Mouse (Mus musculus) activated CD4-positive, CD25-positive, alpha-beta regulatory T cell (primary cell): ENCODE measurements around the gene Khdc1c. TPM values are rescaled to one million over a fixed set of nuclear protein-coding genes. Genes with fewer than 3 reads are reported as not detected.

Source experiments
- polyA plus RNA-seq, 2 experiments: library from polyadenylated mRNA; unstranded; fragments of 100-300 nt; shearing (Covaris generic); gene quantifications; one replicate each; pipeline ENCODE4 v1.2.1; 2017

The Khdc1c gene
- not detected for polyA plus RNA-seq

GRCm38 (mm10) chr1:21368031-21368430 is at the start of gene Khdc1c:
Khdc1c (plus strand) TSS chr1:21368331.

GRCm38 (mm10) chr1:21349341-21349740 is 18.8 kb upstream of the Khdc1c start, which contains the start of gene Khdc1a:
Khdc1a (plus strand) TSS chr1:21349641.

GRCm38 (mm10) chr1:21383256-21383655 is 15.1 kb downstream of the Khdc1c start, which contains the start of gene Khdc1b:
Khdc1b (plus strand) TSS chr1:21383556.

Other genes with a start within 250 kb of the Khdc1c start
- gene Tmem14a, start 149.8 kb upstream of the Khdc1c start, polyA plus RNA-seq: 1 to 10 TPM; 2.9 to 6.6 TPM
- gene Gsta3, start 127.7 kb upstream of the Khdc1c start, polyA plus RNA-seq: 1 to 10 TPM; 1.3 to 1.5 TPM
- 1 to 10 TPM; 1.0 to 4.6 TPM for gene Khdc1a, start 18.7 kb upstream of the Khdc1c start, polyA plus RNA-seq
- under 1 TPM in 1 of 2 experiments, not detected in 1; 0.09 TPM for gene Khdc1b, start 15.2 kb downstream of the Khdc1c start, polyA plus RNA-seq